Mouse (Mus musculus) mesoderm, embryonic 11.5 days (tissue): ENCODE measurements around the gene Pitx2.

Source experiments
- DNase-seq: peaks from one replicate; pipeline ENCODE4 v3.0.0-alpha.2; 2012; ENCODE audit warnings: low read depth, low spot score

Pitx2 gene

DNA sequence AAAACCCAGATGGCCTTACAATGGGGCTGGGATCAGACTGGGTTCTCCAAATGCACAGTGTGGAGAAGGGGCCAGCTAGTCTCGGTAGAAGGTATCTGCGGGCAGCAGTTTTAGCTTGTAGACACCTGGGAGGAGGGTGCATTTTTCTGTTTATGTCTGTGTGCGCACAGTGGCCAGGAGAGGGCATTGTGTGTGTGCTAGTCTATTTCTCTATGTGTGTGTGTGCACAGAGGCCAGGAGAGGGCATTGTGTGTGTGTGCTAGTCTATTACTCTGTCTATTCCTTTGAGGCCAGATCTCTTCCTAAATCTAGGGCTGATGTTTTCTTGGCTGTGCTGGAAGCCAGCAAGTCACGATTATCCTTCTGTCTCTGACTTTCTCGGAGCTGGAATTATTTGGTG is 58.8 kb downstream of the Pitx2 start:
- no peak for DNase-seq
